Mouse (Mus musculus) adrenal gland, adult 8-10 months (tissue): Measurements from ENCODE around the gene Palm3. TPM values are rescaled to one million over a fixed set of nuclear protein-coding genes. Genes with fewer than 3 reads are reported as not detected.

Source experiments
- DNase-seq: peaks from one replicate; pipeline ENCODE4 v3.0.0; 2022
- total RNA-seq, 4 experiments: library from RNA; stranded (reverse); gene quantifications; 2 replicates each; pipeline ENCODE4 v1.2.4; 2022

Palm3 gene
- total RNA-seq, 4 experiments from 2014 or later = 0.70 to 3.9 (median 2.3) TPM

GRCm38 (mm10) chr8:84025863-84026262, 4.6 kb downstream of the Palm3 start:
- no peak for DNase-seq

GRCm38 (mm10) chr8:84027449-84027848, 6.2 kb downstream of the Palm3 start:
- no peak for DNase-seq

DNA sequence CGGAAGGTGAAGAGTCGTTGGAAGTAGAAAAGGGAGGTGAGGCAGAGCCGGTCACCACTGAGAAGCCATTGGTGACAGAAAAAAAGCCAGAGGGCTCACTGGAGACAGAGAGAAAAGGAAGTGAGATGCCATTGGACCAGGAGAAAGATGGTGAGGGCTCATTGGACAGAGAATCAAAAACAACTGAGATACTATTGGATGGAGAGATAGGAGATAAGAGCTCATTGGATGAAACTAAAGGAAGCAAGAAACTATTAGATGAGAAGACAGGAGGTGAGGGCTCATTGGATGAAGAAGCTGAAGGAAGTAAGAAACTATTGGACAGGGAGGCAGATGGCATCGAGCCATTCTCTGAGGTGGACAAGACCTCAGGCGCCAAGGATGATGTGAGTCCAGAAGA, 8.0 kb downstream of the Palm3 start:
- DNase-seq = no peak

- peak; percentile 67 for DNase-seq
These were observed 11.5 kb downstream of the Palm3 start for GRCm38 (mm10) chr8:84032777-84033176.

- DNase-seq = peak; percentile 54
These were observed 16.7 kb downstream of the Palm3 start for GRCm38 (mm10) chr8:84038015-84038414.

DNA sequence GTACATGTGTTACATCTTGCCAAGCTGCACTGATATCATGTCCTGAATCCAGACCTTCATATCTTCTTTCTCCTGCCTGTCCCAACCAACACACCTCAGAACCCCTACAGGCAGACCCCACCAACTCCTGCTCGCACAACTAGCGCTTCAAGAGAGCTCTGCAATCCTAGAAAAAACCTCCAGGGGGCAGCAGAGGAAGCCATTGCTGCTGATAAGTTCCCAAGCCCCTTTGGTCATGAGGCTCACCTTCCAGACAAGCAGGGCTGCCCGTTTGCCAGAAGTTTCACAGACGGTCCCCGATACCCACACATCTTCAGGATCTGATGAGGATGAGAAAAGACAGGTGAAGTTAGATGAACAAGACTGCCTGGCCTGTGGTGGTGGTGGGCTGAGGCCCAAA, 17.8 kb downstream of the Palm3 start:
- DNase-seq = peak; percentile 50

DNA sequence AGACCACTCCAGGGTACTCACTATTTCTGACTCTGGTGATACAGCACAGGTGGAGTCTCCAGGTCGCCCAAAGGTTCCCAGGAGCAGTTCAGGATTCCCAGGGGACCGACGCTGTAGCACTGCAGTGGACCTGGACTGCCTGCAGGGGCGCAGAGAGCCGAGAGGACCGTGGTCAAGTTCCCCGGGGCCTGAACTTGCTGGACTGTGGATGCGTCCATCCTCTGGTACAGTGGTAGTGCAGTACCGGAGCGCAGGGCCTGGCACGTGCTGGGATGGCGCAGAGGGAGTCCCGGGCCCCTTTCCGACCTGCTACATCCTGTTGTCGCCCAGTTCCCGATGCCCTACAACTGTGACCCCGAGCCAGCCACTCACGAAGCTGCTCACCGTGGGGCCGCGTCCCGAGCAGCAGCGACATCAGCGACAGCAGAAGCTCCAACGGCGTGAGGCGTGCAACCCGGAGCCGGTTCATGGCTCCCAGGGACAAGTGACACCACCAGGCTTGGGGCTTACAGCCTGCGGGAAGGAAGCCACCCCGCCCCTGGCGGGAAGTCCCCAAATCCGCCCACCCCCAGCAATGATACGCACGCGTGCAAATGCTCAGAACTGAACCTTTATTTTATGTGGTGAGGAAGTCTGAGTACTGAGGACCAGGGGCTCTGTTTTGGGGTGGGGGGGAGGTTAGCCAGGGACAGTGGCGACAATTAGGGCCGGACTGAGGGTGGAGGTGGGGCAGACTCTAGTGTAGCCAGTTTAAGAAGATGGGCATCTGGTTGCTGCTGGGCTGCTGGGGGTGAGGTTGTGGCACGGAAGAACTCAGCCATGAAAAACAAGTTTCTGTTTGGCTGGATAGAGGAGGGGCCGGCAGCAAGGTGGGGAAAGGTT, 21.0 kb downstream of the Palm3 start, which contains the start of gene Il27ra:
Gene Il27ra, minus strand, starts transcription at position 524 of the 882 bp plus-strand sequence.
- peak; percentile 37 for DNase-seq

GRCm38 (mm10) chr8:84042948-84043342, 21.7 kb downstream of the Palm3 start:
- DNase-seq = no peak

- DNase-seq = no peak
These were observed 22.8 kb downstream of the Palm3 start for GRCm38 (mm10) chr8:84044103-84044502.

DNA sequence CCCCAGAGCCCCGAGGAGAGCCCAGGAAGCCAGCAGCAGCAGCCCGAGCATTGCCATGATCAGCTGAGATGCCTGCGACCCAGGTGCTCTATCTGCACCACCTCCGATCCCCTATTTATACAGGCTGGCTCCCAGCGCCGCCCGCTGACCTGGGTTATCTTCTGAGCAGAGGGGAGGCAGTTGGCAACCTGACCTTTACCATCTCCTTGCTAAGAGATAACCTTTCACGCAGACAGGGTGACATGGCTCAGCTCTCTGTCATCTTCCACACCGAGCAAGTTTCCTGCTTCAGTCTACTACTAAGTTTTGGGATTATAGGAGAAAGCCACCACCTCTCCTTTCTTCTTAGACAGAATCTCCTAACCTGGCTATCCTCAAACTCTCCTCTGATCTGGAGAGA, 23.6 kb downstream of the Palm3 start, which contains the start of gene Rln3:
Gene Rln3, minus strand, starts transcription at position 101 of the 400 bp plus-strand sequence.
- no peak for DNase-seq

GRCm38 (mm10) chr8:84046505-84046904, 25.2 kb downstream of the Palm3 start:
- DNase-seq = no peak

DNA sequence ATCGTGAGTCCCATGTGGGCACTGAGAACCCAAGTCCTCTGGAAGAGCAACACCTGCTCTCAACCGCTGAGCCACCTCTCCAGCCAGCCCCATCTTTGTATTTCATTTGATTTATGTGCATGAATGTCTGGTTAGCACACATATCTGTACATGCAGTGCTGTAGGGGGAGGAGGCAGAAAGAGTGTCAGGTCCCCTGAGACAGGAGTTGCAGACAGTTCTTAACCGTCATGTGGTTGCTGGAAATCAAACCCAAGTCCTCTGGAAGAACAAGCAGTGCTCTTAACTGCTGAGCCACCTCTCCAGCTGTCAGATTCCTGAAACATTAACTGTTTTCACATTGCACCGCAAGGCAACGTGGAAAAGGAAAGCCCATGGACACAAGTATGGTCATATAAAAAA, 26.9 kb downstream of the Palm3 start:
- DNase-seq = no peak

DNA sequence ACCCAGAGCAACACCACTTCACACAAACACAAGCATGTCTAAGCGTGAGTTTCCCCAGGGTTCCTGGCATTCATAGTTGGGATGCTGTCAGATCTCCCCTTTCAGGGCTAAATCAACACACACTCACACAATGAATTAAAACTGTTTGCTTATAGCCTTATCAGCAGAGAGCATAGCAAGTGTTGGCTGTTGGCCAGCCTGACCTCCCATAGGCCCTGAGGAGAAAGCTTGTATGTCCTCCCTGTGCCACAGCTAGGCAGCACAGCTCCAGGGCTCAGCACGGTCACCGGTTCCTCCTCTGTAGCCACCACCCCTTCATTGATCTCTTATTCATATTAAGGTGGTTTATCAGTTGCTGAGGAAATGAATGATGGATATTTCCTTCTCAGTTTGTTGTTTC, 31.5 kb downstream of the Palm3 start:
- no peak for DNase-seq

GRCm38 (mm10) chr8:84053229-84053628, 32.0 kb downstream of the Palm3 start:
- no peak for DNase-seq

DNA sequence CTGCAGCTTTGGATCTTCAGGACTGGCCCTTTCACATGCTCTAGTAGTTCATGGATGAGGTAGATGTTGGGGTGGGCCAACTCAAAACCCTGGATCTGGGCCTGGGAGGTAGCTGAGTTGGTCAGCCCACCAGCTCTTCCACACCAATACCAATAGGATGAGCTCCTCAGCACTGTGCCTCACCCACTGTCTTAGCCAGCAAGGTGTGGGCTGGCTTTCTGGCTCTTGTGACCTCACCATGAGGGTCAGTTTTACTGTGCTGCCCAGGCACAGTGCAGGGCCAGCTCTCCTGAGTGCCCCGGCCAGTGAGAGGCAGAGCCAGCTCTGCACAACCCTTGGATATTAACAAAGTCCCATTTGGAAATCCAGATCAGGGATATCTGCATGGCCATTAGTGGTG, 36.6 kb downstream of the Palm3 start:
- no peak for DNase-seq

GRCm38 (mm10) chr8:84059226-84059625, 38.0 kb downstream of the Palm3 start:
- no peak for DNase-seq

- DNase-seq = no peak
These were observed 39.0 kb downstream of the Palm3 start for GRCm38 (mm10) chr8:84060245-84060644.

DNA sequence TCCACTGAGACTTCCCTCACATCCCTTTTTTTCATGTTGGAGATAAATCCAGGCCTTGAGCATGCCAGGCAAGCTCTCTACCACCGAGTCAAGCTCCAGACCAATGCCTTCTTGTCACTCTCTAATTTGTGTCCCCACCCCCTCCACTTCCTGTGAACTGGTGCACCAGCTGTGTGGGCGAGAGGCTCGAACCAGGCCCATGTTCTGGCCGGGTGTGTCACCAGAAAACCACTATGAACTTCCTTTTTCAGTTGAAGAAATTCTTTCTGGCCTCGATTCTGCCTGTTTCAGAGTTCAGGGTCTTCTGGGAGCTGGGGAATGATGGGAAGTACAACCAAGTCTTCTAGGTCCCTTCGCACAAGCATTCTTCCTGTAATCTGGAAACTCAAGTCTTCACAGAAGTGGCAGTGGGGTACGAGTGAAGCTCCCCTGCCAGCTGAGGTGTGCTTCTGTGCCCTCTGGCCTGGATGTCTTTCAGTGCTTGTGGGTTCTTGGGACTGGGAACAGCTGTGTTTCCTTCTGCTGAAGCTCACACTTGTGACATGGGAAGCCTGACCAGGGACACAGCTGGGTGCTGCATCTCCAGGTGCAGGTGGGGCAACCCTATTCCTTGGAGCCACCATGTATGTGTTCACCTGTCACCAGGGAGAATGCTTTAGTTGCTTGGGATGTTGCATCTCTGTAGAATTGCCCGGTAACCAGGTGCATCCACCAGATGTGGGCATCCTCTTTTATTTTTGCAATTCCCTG, 42.8 kb downstream of the Palm3 start:
- DNase-seq = no peak

- no peak for DNase-seq
These were observed 43.8 kb downstream of the Palm3 start, which contains the start of gene Gm10643 for GRCm38 (mm10) chr8:84065037-84065436. Gene Gm10643 (minus strand): TSS chr8:84065137.

- no peak for DNase-seq
These were observed 44.3 kb downstream of the Palm3 start for GRCm38 (mm10) chr8:84065457-84066072.

DNA sequence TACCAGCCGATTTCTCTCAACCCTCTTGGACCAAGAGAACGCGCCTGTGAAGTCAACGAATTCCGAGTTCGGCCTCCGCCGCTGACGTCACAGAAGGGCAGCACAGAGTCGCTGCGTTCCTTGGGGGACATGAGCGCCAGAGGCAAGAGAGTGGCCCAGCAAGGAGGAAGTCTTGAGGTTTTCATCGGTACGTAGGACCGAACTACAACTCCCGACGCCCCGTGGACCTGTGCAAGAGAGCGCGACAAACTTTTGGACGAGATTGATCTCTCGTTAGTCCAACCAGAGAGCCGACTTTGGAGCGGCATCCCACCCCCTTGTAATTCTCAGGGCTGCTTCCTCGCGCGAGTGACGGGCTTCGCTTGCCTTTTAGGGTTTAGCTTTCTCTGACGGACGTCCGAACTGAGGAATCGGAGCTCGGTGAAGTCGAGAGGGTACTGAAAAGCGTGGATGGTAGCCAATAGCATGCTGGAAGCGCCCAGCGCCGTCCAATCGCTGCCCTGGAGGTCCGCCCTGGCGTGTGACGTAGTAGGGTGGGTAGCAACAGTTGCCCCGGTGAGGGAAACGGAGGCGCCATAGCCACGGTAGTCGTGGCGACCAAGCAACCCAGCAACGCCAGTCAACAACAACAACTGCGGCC, 45.1 kb downstream of the Palm3 start, which contains the start of gene Rfx1:
Gene Rfx1, plus strand, starts transcription at position 544 of the 640 bp plus-strand sequence.
- peak; percentile 100 for DNase-seq

- peak; percentile 91 for DNase-seq
These were observed 45.8 kb downstream of the Palm3 start for GRCm38 (mm10) chr8:84067047-84067573.
